Mouse (Mus musculus): ENCODE results near the gene Zfpm1. TPM values are rescaled to one million over a fixed set of nuclear protein-coding genes. Genes with fewer than 3 reads are reported as not detected.

The Zfpm1 gene
- polyA plus RNA-seq, 1 experiment: 35.2 TPM

DNA sequence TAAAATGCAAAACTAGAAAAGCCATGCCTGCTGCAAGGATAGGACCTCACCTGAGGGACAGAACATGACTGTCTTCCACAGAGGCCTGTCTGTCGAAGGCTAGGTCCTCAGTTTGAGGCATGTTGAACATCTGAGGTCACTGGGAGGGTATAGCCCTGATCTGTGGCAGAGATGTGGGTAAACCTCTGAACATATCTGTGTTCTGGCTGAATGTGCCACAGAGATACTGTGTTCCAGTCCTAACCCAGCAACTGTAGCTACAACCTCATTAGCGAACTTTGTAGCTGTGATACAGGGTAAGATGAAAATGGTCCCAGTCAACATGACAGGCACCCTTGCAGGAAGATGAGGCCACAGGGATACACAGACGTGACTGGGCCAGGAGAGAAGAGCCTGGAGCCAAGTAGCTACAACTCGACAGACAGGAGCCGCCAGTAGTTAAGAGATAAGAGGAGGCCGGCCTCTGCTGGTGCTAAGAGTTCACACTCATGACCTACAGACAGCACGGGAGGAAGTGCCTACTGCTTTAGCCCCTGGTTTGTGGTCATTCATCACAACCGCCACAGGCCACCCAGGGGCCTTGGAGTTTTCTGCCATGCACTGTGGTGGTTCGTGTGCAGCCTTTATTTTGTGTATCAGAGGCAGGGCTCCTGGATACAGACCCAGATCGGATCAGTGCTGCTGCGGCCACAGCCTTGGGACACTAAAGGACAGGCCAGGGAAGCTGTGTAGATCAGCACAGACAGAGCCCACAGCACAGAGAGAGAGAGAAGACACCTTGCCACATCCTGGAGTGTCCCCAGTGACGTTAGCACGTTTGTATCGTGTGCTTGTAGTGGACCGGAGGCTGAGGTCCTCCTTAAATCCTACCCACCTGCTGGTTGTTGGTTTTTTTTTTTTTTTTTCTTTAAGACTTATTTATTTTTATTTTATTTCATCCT lies 67.7 kb downstream of the Zfpm1 start:
- no peak overlapping the region for H3K27ac ChIP-seq (ENCODE audit: control insufficient read depth, insufficient read depth, low read depth, low read length)
- H3K4me3 ChIP-seq (ENCODE audit: control insufficient read depth, low read depth, low read length): no peak overlapping the region
- no peaks in the 10 kb centered on the region for H3K27me3 ChIP-seq (ENCODE audit: control insufficient read depth, insufficient read depth, low read length)
- no peaks in the 10 kb centered on the region for H3K4me1 ChIP-seq (ENCODE audit: control insufficient read depth, insufficient read depth, low read length)
- no peak for TF ChIP-seq CTCF (IDR thresholded peaks at IDR 0.05; ENCODE audit: control insufficient read depth, insufficient read depth, insufficient replicate concordance, low read depth, low read length)
- no peaks in the 10 kb centered on the region for H3K36me3 ChIP-seq (ENCODE audit: control insufficient read depth, insufficient read depth, low read length)

DNA sequence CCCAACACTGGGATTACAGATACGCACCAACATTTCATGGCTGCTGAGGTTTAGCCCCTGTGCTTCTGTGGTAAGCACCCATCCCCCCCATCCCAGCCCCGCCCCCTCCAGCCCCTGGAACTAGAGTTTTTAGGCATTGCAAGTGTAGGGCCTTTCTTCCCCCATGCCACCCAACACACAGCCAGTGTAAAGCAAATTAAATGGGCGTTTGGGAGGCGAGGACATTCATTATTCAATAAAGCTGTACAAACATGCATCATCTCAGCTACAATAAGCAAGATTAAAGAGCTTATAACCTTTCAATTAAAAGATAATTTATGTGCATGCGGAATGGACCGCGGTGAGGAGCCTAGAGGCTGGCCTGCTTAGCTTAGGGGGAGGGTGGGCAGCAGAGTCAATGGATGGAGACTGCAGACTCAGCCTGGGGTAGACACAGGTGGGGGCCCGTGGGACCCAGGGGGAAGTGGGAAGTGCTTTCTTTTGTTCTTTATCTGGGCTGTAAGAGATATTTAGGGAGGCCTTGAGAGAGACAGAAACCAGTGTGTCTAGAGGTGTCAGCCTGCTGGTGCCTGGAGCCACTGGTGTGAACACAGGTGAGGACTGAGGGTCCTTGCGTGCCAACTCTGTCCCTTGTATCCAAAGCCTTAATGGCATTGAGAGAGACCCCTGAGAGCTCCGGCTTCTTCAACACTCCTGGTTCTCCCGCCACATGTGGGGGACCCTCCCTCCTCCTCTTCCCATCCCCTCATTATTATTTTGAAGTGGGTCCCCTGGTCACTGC lies 68.6 kb downstream of the Zfpm1 start:
- TF ChIP-seq CTCF (IDR thresholded peaks at IDR 0.05; ENCODE audit: control insufficient read depth, insufficient read depth, insufficient replicate concordance, low read depth, low read length) (no peak), POLR2A (IDR thresholded peaks at IDR 0.05; ENCODE audit: control insufficient read depth, low read depth, low read length) (no peak)
- H3K36me3 ChIP-seq (ENCODE audit: control insufficient read depth, insufficient read depth, low read length): no peaks in the 10 kb centered on the region
- no peak overlapping the region for H3K27ac ChIP-seq (ENCODE audit: control insufficient read depth, insufficient read depth, low read depth, low read length)
- H3K27me3 ChIP-seq (ENCODE audit: control insufficient read depth, insufficient read depth, low read length): no peaks in the 10 kb centered on the region
- no peak overlapping the region for H3K4me3 ChIP-seq (ENCODE audit: control insufficient read depth, low read depth, low read length)
- no peaks in the 10 kb centered on the region for H3K4me1 ChIP-seq (ENCODE audit: control insufficient read depth, insufficient read depth, low read length)

DNA sequence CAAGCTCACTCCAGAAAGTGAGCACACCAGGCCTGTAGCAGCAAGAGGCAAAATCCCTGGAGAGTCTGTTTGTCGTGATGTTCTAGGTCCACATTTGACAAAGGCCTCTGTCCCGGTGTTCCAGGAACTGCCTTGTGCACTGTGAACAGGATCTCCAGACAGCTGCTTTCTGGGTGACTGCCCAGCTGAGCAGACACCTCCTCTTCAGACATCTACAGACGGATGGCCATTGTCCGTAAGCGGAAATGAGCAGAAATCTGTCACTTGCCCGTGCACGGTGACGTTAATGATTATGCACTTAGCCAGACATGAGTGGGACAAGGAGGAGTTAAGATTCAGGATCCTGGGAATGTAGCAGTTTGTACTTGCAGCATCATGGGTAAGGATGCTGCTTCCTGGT lies 72.2 kb downstream of the Zfpm1 start:
- no peak for TF ChIP-seq CTCF (IDR thresholded peaks at IDR 0.05; ENCODE audit: control insufficient read depth, insufficient read depth, insufficient replicate concordance, low read depth, low read length)
- no peak for TF ChIP-seq POLR2A (IDR thresholded peaks at IDR 0.05; ENCODE audit: control insufficient read depth, low read depth, low read length)
- no peaks in the 10 kb centered on the region for H3K27me3 ChIP-seq (ENCODE audit: control insufficient read depth, insufficient read depth, low read length)
- no peaks in the 10 kb centered on the region for H3K36me3 ChIP-seq (ENCODE audit: control insufficient read depth, insufficient read depth, low read length)
- no peaks in the 10 kb centered on the region for H3K4me1 ChIP-seq (ENCODE audit: control insufficient read depth, insufficient read depth, low read length)
- no peak overlapping the region for H3K27ac ChIP-seq (ENCODE audit: control insufficient read depth, insufficient read depth, low read depth, low read length)
- no peak overlapping the region for H3K4me3 ChIP-seq (ENCODE audit: control insufficient read depth, low read depth, low read length)

GRCm38 (mm10) chr8:122355642-122356606 lies 74.0 kb downstream of the Zfpm1 start:
- Histone ChIP-seq H3K4me3 (ENCODE audit: control insufficient read depth, low read depth, low read length) (no peak overlapping the region), H3K27ac (ENCODE audit: control insufficient read depth, insufficient read depth, low read depth, low read length) (no peak overlapping the region), H3K27me3 (ENCODE audit: control insufficient read depth, insufficient read depth, low read length) (no peaks in the 10 kb centered on the region), H3K36me3 (ENCODE audit: control insufficient read depth, insufficient read depth, low read length) (no peaks in the 10 kb centered on the region), H3K4me1 (ENCODE audit: control insufficient read depth, insufficient read depth, low read length) (no peaks in the 10 kb centered on the region)
- TF ChIP-seq POLR2A (IDR thresholded peaks at IDR 0.05; ENCODE audit: control insufficient read depth, low read depth, low read length): no peak
- TF ChIP-seq CTCF (IDR thresholded peaks at IDR 0.05; ENCODE audit: control insufficient read depth, insufficient read depth, insufficient replicate concordance, low read depth, low read length): no peak

GRCm38 (mm10) chr8:122357202-122357601 lies 75.3 kb downstream of the Zfpm1 start:
- TF ChIP-seq POLR2A (IDR thresholded peaks at IDR 0.05; ENCODE audit: control insufficient read depth, low read depth, low read length) (no peak), CTCF (IDR thresholded peaks at IDR 0.05; ENCODE audit: control insufficient read depth, insufficient read depth, insufficient replicate concordance, low read depth, low read length) (no peak)

DNA sequence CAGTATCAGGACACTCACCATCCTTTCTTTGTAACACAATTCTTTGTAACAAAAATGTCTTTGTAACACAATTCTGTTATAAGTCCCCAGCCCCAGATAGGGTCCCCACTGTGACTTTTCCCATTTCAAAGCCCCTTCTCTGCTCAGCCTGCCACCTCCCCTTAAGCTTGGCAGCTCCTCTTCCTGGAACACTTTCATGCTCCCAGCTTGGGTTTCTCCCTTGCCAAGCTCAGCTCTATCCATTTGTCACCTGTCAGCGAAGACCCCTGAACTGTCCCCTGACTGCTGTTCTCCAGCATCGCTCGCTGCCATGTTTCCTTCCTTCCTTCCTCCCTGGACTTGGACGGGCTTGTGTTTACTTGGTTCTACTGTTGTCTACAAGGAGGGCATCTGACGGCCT lies 75.7 kb downstream of the Zfpm1 start:
- H3K4me1 ChIP-seq (ENCODE audit: control insufficient read depth, insufficient read depth, low read length): no peaks in the 10 kb centered on the region
- no peak for TF ChIP-seq POLR2A (IDR thresholded peaks at IDR 0.05; ENCODE audit: control insufficient read depth, low read depth, low read length)
- no peak for TF ChIP-seq CTCF (IDR thresholded peaks at IDR 0.05; ENCODE audit: control insufficient read depth, insufficient read depth, insufficient replicate concordance, low read depth, low read length)
- no peaks in the 10 kb centered on the region for H3K27me3 ChIP-seq (ENCODE audit: control insufficient read depth, insufficient read depth, low read length)
- H3K27ac ChIP-seq (ENCODE audit: control insufficient read depth, insufficient read depth, low read depth, low read length): no peak overlapping the region
- H3K36me3 ChIP-seq (ENCODE audit: control insufficient read depth, insufficient read depth, low read length): no peaks in the 10 kb centered on the region
- no peak overlapping the region for H3K4me3 ChIP-seq (ENCODE audit: control insufficient read depth, low read depth, low read length)

More at GRCm38 (mm10) chr8:122357202-122357601, 75.3 kb downstream of the Zfpm1 start:
- Histone ChIP-seq H3K27ac (ENCODE audit: control insufficient read depth, insufficient read depth, low read depth, low read length) (no peak overlapping the region), H3K27me3 (ENCODE audit: control insufficient read depth, insufficient read depth, low read length) (no peaks in the 10 kb centered on the region), H3K36me3 (ENCODE audit: control insufficient read depth, insufficient read depth, low read length) (no peaks in the 10 kb centered on the region), H3K4me1 (ENCODE audit: control insufficient read depth, insufficient read depth, low read length) (no peaks in the 10 kb centered on the region), H3K4me3 (ENCODE audit: control insufficient read depth, low read depth, low read length) (no peak overlapping the region)

Measured in testis, adult 2 months (tissue).